Mouse (Mus musculus): ENCODE results near the gene Otol1. TPM values are rescaled to one million over a fixed set of nuclear protein-coding genes. Genes with fewer than 3 reads are reported as not detected.

Gene Otol1
- total and polyA plus RNA-seq, 2 experiments from 2014 or later: 0.09 TPM; not detected in 1

DNA sequence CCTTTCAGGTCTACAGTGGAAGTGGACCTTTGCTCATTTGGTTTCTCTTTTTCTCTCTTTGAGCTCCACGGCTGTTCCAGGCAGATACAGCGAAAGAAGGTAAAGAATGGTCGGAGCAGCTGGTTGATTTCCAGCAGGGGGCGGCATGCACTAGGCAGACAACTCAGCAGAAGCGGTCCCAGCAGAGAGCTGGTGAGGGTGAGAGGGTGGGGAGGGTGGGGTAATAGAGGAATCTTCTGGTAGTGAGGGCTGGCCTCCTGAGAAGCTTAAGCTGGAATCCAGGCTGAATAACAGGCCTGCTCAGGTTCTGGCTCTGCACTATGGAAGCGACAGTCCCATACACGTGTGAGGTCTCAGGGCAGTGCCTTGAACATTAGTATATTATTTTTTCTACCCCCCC is 3.5 kb upstream of the Otol1 start:
- DNase-seq (ENCODE audit: low spot score): peak; percentile 50
- 34% methylated on average over 7 of the region's 7 CpGs for WGBS

DNA sequence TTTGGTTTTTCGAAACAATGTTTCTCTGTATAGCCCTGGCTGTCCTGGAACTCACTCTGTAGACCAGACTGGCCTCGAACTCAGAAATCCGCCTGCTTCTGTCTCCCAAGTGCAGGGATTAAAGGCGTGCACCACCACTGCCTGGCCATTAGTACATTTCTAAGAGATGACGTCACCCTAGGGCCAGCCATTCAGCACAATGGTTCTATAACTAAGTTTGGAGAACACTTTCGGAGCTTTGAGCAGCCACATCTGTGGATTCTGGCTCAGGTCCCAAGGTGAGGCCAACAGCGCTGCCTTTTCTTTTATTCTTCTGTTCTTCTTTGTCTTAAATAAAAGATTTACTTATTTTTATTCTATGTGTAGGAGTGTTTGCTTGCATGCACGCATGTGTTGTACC is 3.0 kb upstream of the Otol1 start:
- no peak overlapping the region for H3K4me2 ChIP-seq (ENCODE audit: low read depth, low read length)
- no peaks in the 10 kb centered on the region for H3K27me3 ChIP-seq (ENCODE audit: insufficient read depth, low read length)
- H3K9me3 ChIP-seq (ENCODE audit: low read length): no peaks in the 10 kb centered on the region
- ATAC-seq (no peak; the same call in 1 of the 2 replicates), DNase-seq (ENCODE audit: low spot score) (no peak)
- WGBS: 80% methylated on average over 8 of the region's 8 CpGs
- H3K4me1 ChIP-seq (ENCODE audit: insufficient read depth, low read length): no peaks in the 10 kb centered on the region
- H3K4me3 ChIP-seq (ENCODE audit: low read length): no peak overlapping the region
- TF ChIP-seq CTCF (IDR thresholded peaks at IDR 0.05; ENCODE audit: low read depth): no peak
- no peaks in the 10 kb centered on the region for H3K36me3 ChIP-seq (ENCODE audit: insufficient read depth, low read length)
- H3K9ac ChIP-seq (replicated peaks; ENCODE audit: low read length): no peak overlapping the region
- H3K27ac ChIP-seq: no peak overlapping the region

More for the DNA sequence above, 3.5 kb upstream of the Otol1 start:
- H3K4me2 ChIP-seq (ENCODE audit: low read depth, low read length): no peak overlapping the region
- no peaks in the 10 kb centered on the region for H3K9me3 ChIP-seq (ENCODE audit: low read length)
- H3K4me3 ChIP-seq (ENCODE audit: low read length): no peak overlapping the region
- H3K36me3 ChIP-seq (ENCODE audit: insufficient read depth, low read length): no peaks in the 10 kb centered on the region
- ATAC-seq: peak; percentile 51
- H3K9ac ChIP-seq (replicated peaks; ENCODE audit: low read length): no peak overlapping the region
- TF ChIP-seq CTCF (IDR thresholded peaks at IDR 0.05; ENCODE audit: low read depth): peak; percentile 58
- no peaks in the 10 kb centered on the region for H3K4me1 ChIP-seq (ENCODE audit: insufficient read depth, low read length)
- no peaks in the 10 kb centered on the region for H3K27me3 ChIP-seq (ENCODE audit: insufficient read depth, low read length)
- no peak overlapping the region for H3K27ac ChIP-seq

DNA sequence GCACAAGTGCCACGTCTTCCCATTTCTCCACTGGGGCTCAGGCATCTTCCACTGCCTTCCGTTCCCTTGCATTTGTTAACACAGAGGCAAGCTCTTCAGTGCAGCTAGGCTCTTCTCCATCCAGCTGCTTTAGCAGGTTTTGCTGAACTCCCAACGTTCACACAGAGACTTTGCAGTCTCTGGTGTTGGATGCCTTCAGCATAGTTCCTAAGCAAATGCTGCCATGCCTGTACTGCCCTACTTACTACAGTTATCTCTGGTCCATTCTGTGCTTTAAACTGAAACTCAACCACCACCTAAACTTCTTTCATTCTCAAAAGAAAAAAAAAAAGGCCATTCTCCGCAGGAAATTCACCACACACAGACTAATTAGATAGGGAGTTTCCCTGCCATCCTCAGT is 5.2 kb downstream of the Otol1 start:
- Histone ChIP-seq H3K4me2 (ENCODE audit: low read depth, low read length) (no peak overlapping the region), H3K27ac (no peak overlapping the region), H3K9ac (replicated peaks; ENCODE audit: low read length) (no peak overlapping the region), H3K9me3 (ENCODE audit: low read length) (no peaks in the 10 kb centered on the region), H3K27me3 (ENCODE audit: insufficient read depth, low read length) (no peaks in the 10 kb centered on the region), H3K4me1 (ENCODE audit: insufficient read depth, low read length) (no peaks in the 10 kb centered on the region), H3K36me3 (ENCODE audit: insufficient read depth, low read length) (no peaks in the 10 kb centered on the region), H3K4me3 (ENCODE audit: low read length) (no peak overlapping the region)
- 76% methylated on average over 4 of the region's 4 CpGs for WGBS
- ATAC-seq: no peak
- DNase-seq (ENCODE audit: low spot score): no peak
- no peak for TF ChIP-seq CTCF (IDR thresholded peaks at IDR 0.05; ENCODE audit: low read depth)

DNA sequence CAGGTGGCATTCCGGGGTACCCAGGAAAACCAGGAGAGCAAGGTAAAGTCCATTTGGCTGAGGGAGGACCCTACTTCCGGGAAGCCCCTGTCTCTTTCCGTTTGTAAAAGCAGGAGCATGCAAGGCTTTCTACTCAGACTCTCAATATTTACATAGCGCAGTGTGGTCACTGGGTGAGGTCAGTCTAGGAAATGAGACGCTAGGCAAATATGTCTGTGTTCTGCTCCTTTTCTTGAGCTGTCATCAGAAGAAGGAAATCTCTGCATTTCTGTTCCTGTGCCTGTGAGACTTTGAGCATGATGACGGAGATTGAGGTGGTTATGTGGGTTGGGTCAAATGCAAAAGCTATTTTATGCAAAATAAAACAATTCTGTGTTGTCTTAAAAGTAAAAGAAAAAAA is 19.2 kb downstream of the Otol1 start:
- DNase-seq (ENCODE audit: low spot score): no peak

DNA sequence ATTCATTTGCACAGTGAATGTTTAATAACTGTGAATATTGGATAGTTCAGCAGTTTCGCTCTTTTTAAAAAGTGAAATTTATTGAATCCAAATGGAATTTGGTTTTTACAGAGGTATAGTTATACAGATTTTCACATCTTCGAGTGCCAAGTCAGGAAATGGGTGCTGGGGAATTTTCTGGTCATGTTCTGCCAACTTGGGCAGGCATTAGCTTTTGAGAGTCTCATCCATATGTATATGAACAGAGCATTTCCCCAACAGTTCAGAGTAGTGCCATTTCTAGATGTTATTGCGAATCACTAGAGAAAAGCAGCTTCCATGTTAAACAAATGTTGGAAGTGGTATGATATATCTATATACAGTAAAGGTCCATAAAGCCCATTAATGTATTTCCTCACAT is 21.8 kb downstream of the Otol1 start:
- Histone ChIP-seq H3K4me3 (ENCODE audit: low read length) (no peak overlapping the region), H3K9me3 (ENCODE audit: low read length) (no peaks in the 10 kb centered on the region), H3K4me2 (ENCODE audit: low read depth, low read length) (no peak overlapping the region), H3K36me3 (ENCODE audit: insufficient read depth, low read length) (no peaks in the 10 kb centered on the region), H3K4me1 (ENCODE audit: insufficient read depth, low read length) (no peaks in the 10 kb centered on the region), H3K27ac (no peak overlapping the region), H3K9ac (replicated peaks; ENCODE audit: low read length) (no peak overlapping the region), H3K27me3 (ENCODE audit: insufficient read depth, low read length) (no peaks in the 10 kb centered on the region)
- DNase-seq (ENCODE audit: low spot score): no peak
- WGBS: 90% methylated on average over 3 of the region's 3 CpGs
- TF ChIP-seq CTCF (IDR thresholded peaks at IDR 0.05; ENCODE audit: low read depth): no peak
- ATAC-seq: no peak

More for the DNA sequence above, 19.2 kb downstream of the Otol1 start:
- Histone ChIP-seq H3K9me3 (ENCODE audit: low read length) (no peaks in the 10 kb centered on the region), H3K27me3 (ENCODE audit: insufficient read depth, low read length) (no peaks in the 10 kb centered on the region), H3K27ac (no peak overlapping the region), H3K4me3 (ENCODE audit: low read length) (no peak overlapping the region), H3K36me3 (ENCODE audit: insufficient read depth, low read length) (no peaks in the 10 kb centered on the region), H3K4me2 (ENCODE audit: low read depth, low read length) (no peak overlapping the region), H3K4me1 (ENCODE audit: insufficient read depth, low read length) (no peaks in the 10 kb centered on the region), H3K9ac (replicated peaks; ENCODE audit: low read length) (no peak overlapping the region)
- 88% methylated on average over 6 of the region's 6 CpGs for WGBS
- TF ChIP-seq CTCF (IDR thresholded peaks at IDR 0.05; ENCODE audit: low read depth): no peak
- ATAC-seq: no peak

DNA sequence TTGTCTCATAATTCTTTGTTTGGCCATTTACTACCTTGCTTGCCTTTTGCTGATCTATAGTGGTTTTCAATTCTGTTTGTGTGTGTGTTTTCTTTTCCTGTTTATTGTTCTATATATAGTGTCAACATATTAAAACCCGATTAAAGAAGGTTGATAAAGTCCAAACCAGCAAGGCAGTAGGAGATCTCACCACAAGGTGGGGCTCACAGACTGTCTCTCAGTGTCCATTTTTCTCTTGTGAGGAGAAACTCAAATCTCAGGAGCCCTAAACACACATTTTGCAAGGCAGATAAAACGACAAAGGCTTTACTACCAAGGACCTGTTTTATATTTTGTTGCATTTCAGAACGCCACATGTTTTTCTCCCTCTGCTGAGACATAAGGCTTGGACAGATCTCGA is 28.2 kb downstream of the Otol1 start:
- no peaks in the 10 kb centered on the region for H3K27me3 ChIP-seq (ENCODE audit: insufficient read depth, low read length)
- ATAC-seq (no peak), DNase-seq (ENCODE audit: low spot score) (peak; percentile 77)
- H3K4me1 ChIP-seq (ENCODE audit: insufficient read depth, low read length): no peaks in the 10 kb centered on the region
- H3K36me3 ChIP-seq (ENCODE audit: insufficient read depth, low read length): no peaks in the 10 kb centered on the region
- H3K27ac ChIP-seq: no peak overlapping the region
- H3K9ac ChIP-seq (replicated peaks; ENCODE audit: low read length): no peak overlapping the region
- no peak overlapping the region for H3K4me2 ChIP-seq (ENCODE audit: low read depth, low read length)
- TF ChIP-seq CTCF (IDR thresholded peaks at IDR 0.05; ENCODE audit: low read depth): peak; percentile 76
- H3K9me3 ChIP-seq (ENCODE audit: low read length): no peaks in the 10 kb centered on the region
- WGBS: 39% methylated on average over 4 of the region's 4 CpGs
- H3K4me3 ChIP-seq (ENCODE audit: low read length): no peak overlapping the region

Other genes starting within 250 kb of the Otol1 start
- 1.5 TPM in 2 replicates for gene Sptssb, start 147.7 kb upstream of the Otol1 start, total RNA-seq (2014; rRNA removed)
- 1.6 and 1.7 TPM in 2 replicates for gene Sptssb, start 147.7 kb upstream of the Otol1 start, polyA plus RNA-seq (2015; fragmentation: Nextera tagmentation; extraction: Ambion mirVana)